Mouse (Mus musculus) C2C12 (cell line): ENCODE measurements around the gene Rnf207. TPM values are rescaled to one million over a fixed set of nuclear protein-coding genes. Genes with fewer than 3 reads are reported as not detected.
A peak's percentile ranks its signal among the peaks of the same experiment; 100 is the strongest.

Source experiments
- H3K27me3 ChIP-seq: one replicate; pipeline ENCODE4 v1.6.1; 2011; ENCODE audit not compliant: control insufficient read depth, insufficient read depth, insufficient read length
- H3K36me3 ChIP-seq: one replicate; pipeline ENCODE4 v1.6.1; 2011; ENCODE audit not compliant: control insufficient read depth, insufficient read depth
- H3K4me3 ChIP-seq: one replicate; pipeline ENCODE4 v1.5.1; 2011; ENCODE audit warnings: mild to moderate bottlenecking, control low read depth; ENCODE audit not compliant: poor library complexity, insufficient read depth, severe bottlenecking
- H3K79me2 ChIP-seq: one replicate; pipeline ENCODE4 v1.6.1; 2011; ENCODE audit not compliant: control insufficient read depth, insufficient read depth
- H3K79me3 ChIP-seq: one replicate; pipeline ENCODE4 v1.6.1; 2011; ENCODE audit warnings: low read depth, control low read depth
- H3ac ChIP-seq: one replicate; pipeline ENCODE3; 2011; ENCODE audit warnings: low read depth; ENCODE audit not compliant: control insufficient read depth, insufficient read length
- CEBPB ChIP-seq: IDR thresholded peaks from one replicate; pipeline ENCODE4 v1.6.1; 2011; ENCODE audit warnings: low read depth, mild to moderate bottlenecking, control low read depth, moderate library complexity
- CTCF ChIP-seq: IDR thresholded peaks from one replicate; pipeline ENCODE4 v1.5.1; 2011; ENCODE audit not compliant: control insufficient read depth, insufficient read depth, insufficient read length
- FOSL1 ChIP-seq: IDR thresholded peaks from one replicate; pipeline ENCODE4 v1.8.0; 2011; ENCODE audit warnings: mild to moderate bottlenecking, low read length; ENCODE audit not compliant: poor library complexity, insufficient read depth, severe bottlenecking
- MAX ChIP-seq: IDR thresholded peaks from one replicate; pipeline ENCODE4 v1.6.1; 2011; ENCODE audit warnings: mild to moderate bottlenecking, control low read depth
- MYOD1 ChIP-seq: IDR thresholded peaks from one replicate; pipeline ENCODE4 v1.6.1; 2011; ENCODE audit warnings: low read depth; ENCODE audit not compliant: control insufficient read depth, insufficient read length
- MYOG ChIP-seq: IDR thresholded peaks from one replicate; pipeline ENCODE4 v1.6.1; 2011; ENCODE audit not compliant: control insufficient read depth, insufficient read length; ENCODE audit errors: extremely low read depth
- USF1 ChIP-seq: IDR thresholded peaks from one replicate; pipeline ENCODE4 v1.6.1; 2011; ENCODE audit warnings: low read depth, mild to moderate bottlenecking, control low read depth, moderate library complexity
- polyA plus RNA-seq: library from polyadenylated mRNA; unstranded; fragments of >200 nt; fragmentation: generic; extraction: Trizol; gene quantifications from one replicate; pipeline ENCODE4 v1.2.1, GENCODE M21; 2012; ENCODE audit warnings: missing spikeins

The Rnf207 gene
- polyA plus RNA-seq, 1 experiment = 0.23 TPM

GRCm38 (mm10) chr4:152264177-152264530, 54.6 kb downstream of the Rnf207 start:
- Histone ChIP-seq H3K79me3 (no peaks in the 10 kb centered on the region), H3K79me2 (no peaks in the 10 kb centered on the region), H3K36me3 (peaks cover 51% of the 10 kb centered on the region), H3ac (no peak overlapping the region), H3K27me3 (no peaks in the 10 kb centered on the region), H3K4me3 (no peak overlapping the region)
- TF ChIP-seq MAX (no peak), USF1 (no peak), FOSL1 (no peak), CTCF (no peak), MYOD1 (no peak)

- Histone ChIP-seq H3K79me2 (no peaks in the 10 kb centered on the region), H3K4me3 (no peak overlapping the region), H3ac (no peak overlapping the region), H3K79me3 (no peaks in the 10 kb centered on the region), H3K36me3 (peaks cover 51% of the 10 kb centered on the region), H3K27me3 (no peaks in the 10 kb centered on the region)
- no peak for TF ChIP-seq MYOD1
- TF ChIP-seq MYOG = no peak
- no peak for TF ChIP-seq FOSL1
These were observed 55.1 kb downstream of the Rnf207 start for GRCm38 (mm10) chr4:152263512-152264176.

GRCm38 (mm10) chr4:152263089-152263488, 55.7 kb downstream of the Rnf207 start:
- H3K27me3 ChIP-seq = no peaks in the 10 kb centered on the region

GRCm38 (mm10) chr4:152262187-152262586, 56.6 kb downstream of the Rnf207 start:
- H3ac ChIP-seq = no peak overlapping the region
- TF ChIP-seq MYOD1 = no peak
- TF ChIP-seq CTCF = no peak
- no peak for TF ChIP-seq FOSL1
- TF ChIP-seq CEBPB = no peak
- no peak for TF ChIP-seq MYOG
- TF ChIP-seq USF1 = no peak
- TF ChIP-seq MAX = no peak
- peaks cover 2% of the 10 kb centered on the region for H3K79me3 ChIP-seq
- no peaks in the 10 kb centered on the region for H3K27me3 ChIP-seq
- H3K79me2 ChIP-seq = no peaks in the 10 kb centered on the region
- no peak overlapping the region for H3K4me3 ChIP-seq
- H3K36me3 ChIP-seq = peaks cover 52% of the 10 kb centered on the region

More at GRCm38 (mm10) chr4:152263089-152263488, 55.7 kb downstream of the Rnf207 start:
- Histone ChIP-seq H3K36me3 (peaks cover 52% of the 10 kb centered on the region), H3K79me3 (peaks cover 2% of the 10 kb centered on the region), H3K4me3 (no peak overlapping the region), H3ac (no peak overlapping the region), H3K79me2 (no peaks in the 10 kb centered on the region)
- TF ChIP-seq CEBPB = no peak

GRCm38 (mm10) chr4:152260451-152260850, 58.3 kb downstream of the Rnf207 start:
- no peak overlapping the region for H3ac ChIP-seq

GRCm38 (mm10) chr4:152257070-152257469, 61.7 kb downstream of the Rnf207 start:
- no peak overlapping the region for H3K4me3 ChIP-seq
- TF ChIP-seq MYOD1 (no peak), CEBPB (no peak), MYOG (no peak), MAX (no peak), USF1 (no peak), CTCF (no peak), FOSL1 (no peak)
- H3K79me3 ChIP-seq = peaks cover 2% of the 10 kb centered on the region
- no peak overlapping the region for H3ac ChIP-seq
- no peaks in the 10 kb centered on the region for H3K79me2 ChIP-seq
- H3K27me3 ChIP-seq = no peaks in the 10 kb centered on the region
- H3K36me3 ChIP-seq = peaks cover 47% of the 10 kb centered on the region

More at GRCm38 (mm10) chr4:152260451-152260850, 58.3 kb downstream of the Rnf207 start:
- H3K79me2 ChIP-seq = no peaks in the 10 kb centered on the region
- H3K27me3 ChIP-seq = no peaks in the 10 kb centered on the region
- peaks cover 2% of the 10 kb centered on the region for H3K79me3 ChIP-seq
- TF ChIP-seq FOSL1 = peak; percentile 95
- no peak for TF ChIP-seq MYOG
- no peak for TF ChIP-seq USF1
- peak; percentile 86 for TF ChIP-seq CEBPB
- no peak for TF ChIP-seq CTCF
- TF ChIP-seq MAX = peak; percentile 79
- peak; percentile 60 for TF ChIP-seq MYOD1
- peaks cover 48% of the 10 kb centered on the region for H3K36me3 ChIP-seq
- H3K4me3 ChIP-seq = no peak overlapping the region

Other genes starting within 250 kb of the Rnf207 start
- 17.5 TPM for gene Plekhg5, start 246.5 kb downstream of the Rnf207 start, polyA plus RNA-seq
- gene Tnfrsf25, start 203.1 kb downstream of the Rnf207 start, polyA plus RNA-seq = 0.95 TPM
- 0.97 TPM for gene Espn, start 166.6 kb downstream of the Rnf207 start, polyA plus RNA-seq
- gene Hes2, start 160.1 kb downstream of the Rnf207 start, polyA plus RNA-seq = not detected
- gene Acot7, start 140.9 kb downstream of the Rnf207 start, polyA plus RNA-seq = 344 TPM
- gene Gpr153, start 44.8 kb downstream of the Rnf207 start, polyA plus RNA-seq = 5.4 TPM
- not detected for gene Hes3, start 27.3 kb downstream of the Rnf207 start, polyA plus RNA-seq
- gene Icmt, start 21.8 kb downstream of the Rnf207 start, polyA plus RNA-seq = 34.1 TPM
- 1,836 TPM for gene Rpl22, start 6.7 kb upstream of the Rnf207 start, polyA plus RNA-seq
- gene Chd5, start 19.7 kb upstream of the Rnf207 start, polyA plus RNA-seq = 0.22 TPM
- gene Nphp4, start 157.7 kb upstream of the Rnf207 start, polyA plus RNA-seq = 2.0 TPM
- gene Kcnab2, start 158.9 kb upstream of the Rnf207 start, polyA plus RNA-seq = 8.5 TPM